Mouse (Mus musculus) CD4-positive, CD25-positive, alpha-beta regulatory T cell (primary cell): ENCODE results near the gene Vmn1r79. TPM values are rescaled to one million over a fixed set of nuclear protein-coding genes. Genes with fewer than 3 reads are reported as not detected.

ENCODE experiments used
- polyA plus RNA-seq: library from polyadenylated mRNA; unstranded; fragments of 100-300 nt; shearing (Covaris generic); gene quantifications from one replicate; pipeline ENCODE4 v1.2.1, GENCODE M21; 2017

Gene Vmn1r79
- polyA plus RNA-seq, result not detected

GRCm38 (mm10) chr7:12170979-12171378 lies at the start of gene Vmn1r79:
Vmn1r79 (plus strand) TSS chr7:12171279.

GRCm38 (mm10) chr7:12149957-12150356 lies 21.1 kb upstream of the Vmn1r79 start, which contains the start of gene Vmn1r78:
Vmn1r78 (plus strand) TSS chr7:12150257.

GRCm38 (mm10) chr7:12188986-12189385 lies 17.9 kb downstream of the Vmn1r79 start, which contains the start of gene Vmn1r80:
Vmn1r80 (plus strand) TSS chr7:12189286.

Other genes starting within 250 kb of the Vmn1r79 start
- 0.06 TPM for gene Vmn1r76, start 233.1 kb upstream of the Vmn1r79 start, polyA plus RNA-seq
- gene Vmn1r77, start 134.5 kb upstream of the Vmn1r79 start, polyA plus RNA-seq, result not detected
- 0.07 TPM for gene Vmn1r78, start 21.0 kb upstream of the Vmn1r79 start, polyA plus RNA-seq
- gene Vmn1r80, start 18.0 kb downstream of the Vmn1r79 start, polyA plus RNA-seq, result 0.04 TPM
- gene Vmn1r81, start 97.0 kb downstream of the Vmn1r79 start, polyA plus RNA-seq, result 0.07 TPM
- not detected for gene Vmn1r82, start 129.2 kb downstream of the Vmn1r79 start, polyA plus RNA-seq
- not detected for gene Vmn1r83, start 158.2 kb downstream of the Vmn1r79 start, polyA plus RNA-seq
- 0.05 TPM for gene Vmn1r84, start 198.0 kb downstream of the Vmn1r79 start, polyA plus RNA-seq